Mouse (Mus musculus) mesoderm, embryonic 11.5 days (tissue): ENCODE data around the gene Wdr72.

Source experiments
- DNase-seq: peaks from one replicate; pipeline ENCODE4 v3.0.0-alpha.2; 2012; ENCODE audit warnings: low read depth, low spot score

The Wdr72 gene

GRCm38 (mm10) chr9:74109761-74110460 lies at the start of gene Wdr72:
TSS of gene Wdr72 (plus strand) at chr9:74110356.
- DNase-seq = peak; percentile 8

DNA sequence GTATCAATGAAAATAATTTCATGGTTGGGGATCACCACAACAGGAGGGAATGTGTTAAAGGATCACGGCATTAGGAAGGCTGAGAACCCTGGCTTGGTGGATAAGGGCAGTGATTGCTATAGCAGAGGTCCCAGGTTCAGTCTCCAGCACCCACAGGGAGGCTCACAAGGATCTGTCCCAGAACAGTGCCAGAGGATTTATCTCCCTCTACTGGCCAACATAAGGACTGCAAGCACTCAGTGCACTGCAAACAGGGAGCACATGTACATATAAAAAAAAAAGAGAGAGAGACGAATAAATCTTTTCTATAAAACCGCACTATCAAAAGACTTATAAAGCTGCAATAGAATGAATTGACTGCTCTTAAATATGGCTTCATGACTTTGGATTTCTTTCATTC lies 43.9 kb upstream of the Wdr72 start:
- peak; percentile 34 for DNase-seq

- DNase-seq = no peak
Measured at GRCm38 (mm10) chr9:74066766-74067165, 43.4 kb upstream of the Wdr72 start.

DNA sequence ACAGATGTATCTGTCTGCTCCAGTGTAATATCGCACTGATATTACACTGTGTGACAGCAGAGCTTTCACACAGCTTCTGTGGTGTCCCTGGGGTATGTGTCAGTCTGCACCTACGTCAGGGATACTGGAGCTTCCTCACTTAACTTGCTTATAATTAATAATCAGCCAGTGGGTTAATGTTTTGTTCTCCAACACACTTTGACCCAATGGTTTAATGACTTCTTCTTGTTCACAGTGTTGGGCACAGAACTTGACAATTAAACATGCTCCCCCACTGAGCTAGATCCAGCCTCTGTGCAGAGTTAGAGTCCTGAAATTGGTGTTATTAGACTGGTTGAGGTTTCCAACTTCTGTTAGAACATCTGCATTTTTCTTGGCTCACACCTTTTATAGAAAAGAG lies 34.2 kb upstream of the Wdr72 start:
- DNase-seq = no peak

GRCm38 (mm10) chr9:74078458-74078857 lies 31.7 kb upstream of the Wdr72 start:
- no peak for DNase-seq

DNA sequence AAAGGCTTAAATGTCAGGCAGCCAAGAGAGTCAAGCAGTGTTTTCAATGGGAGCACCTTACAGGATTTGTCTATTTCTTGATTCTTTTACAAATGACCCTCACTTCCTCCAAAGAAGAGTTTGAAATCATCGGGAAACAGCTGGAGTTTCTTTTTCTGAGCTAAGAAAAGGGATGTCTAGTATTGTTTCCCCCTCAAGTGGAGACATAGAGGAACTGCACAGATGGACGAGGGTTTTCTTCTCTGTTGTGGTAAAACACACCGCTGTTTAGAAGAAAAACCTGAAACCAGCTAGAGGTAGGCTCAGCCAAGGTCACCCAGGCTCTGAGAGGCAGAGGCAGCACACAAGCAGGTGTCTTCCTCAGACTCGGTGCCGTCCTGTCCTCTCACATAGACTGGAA lies 29.9 kb upstream of the Wdr72 start:
- no peak for DNase-seq

DNA sequence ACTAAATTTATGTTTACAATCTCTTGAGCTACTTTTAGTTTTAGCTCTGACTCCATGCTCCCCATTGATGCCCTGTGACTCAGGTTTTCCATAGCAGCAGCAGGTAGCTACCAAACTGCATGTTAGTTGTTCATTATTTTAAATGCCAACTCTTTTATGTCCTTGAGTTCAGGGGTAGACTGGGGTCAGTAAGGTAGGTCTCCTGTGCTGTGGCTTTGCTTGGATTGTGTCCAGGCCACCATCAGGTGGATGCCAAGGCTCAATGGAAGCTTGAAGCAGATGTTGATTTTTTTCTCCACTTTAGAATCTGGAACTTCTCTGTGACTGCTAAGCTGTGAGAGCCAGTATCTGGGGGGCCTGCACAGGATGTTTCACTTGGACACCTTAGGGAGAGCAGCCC lies 8.6 kb upstream of the Wdr72 start:
- DNase-seq = no peak

DNA sequence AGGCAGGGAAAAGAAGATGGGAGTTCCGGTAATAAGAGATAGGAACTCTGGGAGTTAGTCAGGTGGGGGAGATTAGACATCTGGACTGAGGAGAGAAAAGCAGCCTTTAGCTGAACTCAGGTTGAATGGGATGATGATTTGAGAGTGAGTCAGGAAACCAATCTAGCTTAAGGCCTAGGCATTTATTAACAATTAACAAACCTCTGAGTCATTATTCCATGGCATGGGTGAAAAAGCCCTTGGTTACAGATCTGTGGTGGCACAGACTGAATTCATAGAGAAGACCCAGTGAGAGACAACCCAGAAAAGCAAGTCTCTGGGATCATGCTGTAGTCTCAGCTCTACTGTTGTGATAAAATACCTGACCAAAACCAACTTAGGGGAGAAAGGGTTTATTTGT lies 7.5 kb upstream of the Wdr72 start:
- DNase-seq = no peak

- no peak for DNase-seq
Measured at GRCm38 (mm10) chr9:74110461-74110816, 283 bp downstream of the Wdr72 start.

DNA sequence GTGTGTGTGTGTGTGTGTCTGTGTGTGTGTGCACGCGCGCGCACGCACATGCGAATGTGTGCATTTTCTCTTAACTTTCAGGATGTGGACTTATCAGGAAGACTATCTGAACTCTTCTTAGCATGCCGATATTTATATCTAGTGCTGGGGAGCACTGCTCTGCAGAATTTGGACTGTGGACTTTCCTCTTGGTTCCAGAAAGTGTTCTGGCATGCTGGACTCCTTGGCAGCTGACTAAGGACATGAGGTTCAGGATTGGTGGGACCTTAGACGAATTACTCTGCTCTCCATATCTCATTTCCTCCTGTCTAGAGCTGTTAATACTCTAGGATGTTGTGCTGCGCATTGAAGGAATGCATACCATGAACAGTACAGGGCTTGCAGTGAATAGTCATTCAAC lies 2.4 kb downstream of the Wdr72 start:
- no peak for DNase-seq

- no peak for DNase-seq
Measured at GRCm38 (mm10) chr9:74126222-74126621, 16.1 kb downstream of the Wdr72 start.

- DNase-seq = no peak
Measured at GRCm38 (mm10) chr9:74134010-74134409, 23.9 kb downstream of the Wdr72 start.

GRCm38 (mm10) chr9:74141864-74142263 lies 31.7 kb downstream of the Wdr72 start:
- peak; percentile 77 for DNase-seq

GRCm38 (mm10) chr9:74142705-74143104 lies 32.5 kb downstream of the Wdr72 start:
- DNase-seq = no peak

- no peak for DNase-seq
Measured at GRCm38 (mm10) chr9:74145203-74145602, 35.0 kb downstream of the Wdr72 start.

- DNase-seq = peak; percentile 48
Measured at GRCm38 (mm10) chr9:74148306-74148705, 38.1 kb downstream of the Wdr72 start.

GRCm38 (mm10) chr9:74160361-74160933 lies 50.3 kb downstream of the Wdr72 start:
- no peak for DNase-seq

DNA sequence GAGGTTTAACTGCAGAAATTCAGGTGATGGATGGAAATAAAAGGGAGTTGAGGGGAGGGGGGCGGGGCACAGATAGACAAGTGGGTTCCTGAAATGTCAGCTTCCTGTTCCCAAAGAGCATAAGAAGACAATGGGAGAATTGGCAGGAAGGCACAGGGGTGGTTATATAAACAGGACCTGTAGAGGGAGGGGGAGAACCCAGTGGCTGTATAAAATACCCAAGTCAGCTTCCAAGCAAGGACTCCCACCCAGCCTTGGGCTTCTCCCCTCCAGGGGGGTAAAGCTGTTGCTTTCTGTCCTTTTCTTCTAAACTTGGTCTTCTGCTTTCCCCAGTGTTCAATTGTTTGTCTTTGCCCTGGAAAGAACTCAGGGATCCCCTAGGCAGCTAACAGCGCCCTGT lies 55.5 kb downstream of the Wdr72 start:
- DNase-seq = no peak

DNA sequence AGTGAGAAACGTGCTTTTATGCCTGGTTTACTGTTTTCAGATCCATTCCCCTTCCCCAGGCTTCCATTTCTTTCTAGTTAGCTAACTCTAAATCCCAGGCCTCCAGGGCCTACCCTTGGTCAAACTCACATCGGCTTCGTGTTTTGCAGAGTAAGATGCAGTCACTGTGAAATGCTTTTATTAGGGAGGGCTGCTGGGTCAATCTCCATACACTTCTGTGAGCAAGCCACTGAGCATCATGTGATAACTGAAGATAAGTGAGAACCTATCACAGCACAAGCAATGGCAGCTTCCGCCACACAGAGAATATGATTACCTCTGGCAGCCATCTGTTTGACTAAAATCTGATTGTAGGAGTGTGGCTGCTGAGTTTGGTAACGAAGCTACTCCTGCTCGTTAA lies 59.7 kb downstream of the Wdr72 start:
- no peak for DNase-seq

DNA sequence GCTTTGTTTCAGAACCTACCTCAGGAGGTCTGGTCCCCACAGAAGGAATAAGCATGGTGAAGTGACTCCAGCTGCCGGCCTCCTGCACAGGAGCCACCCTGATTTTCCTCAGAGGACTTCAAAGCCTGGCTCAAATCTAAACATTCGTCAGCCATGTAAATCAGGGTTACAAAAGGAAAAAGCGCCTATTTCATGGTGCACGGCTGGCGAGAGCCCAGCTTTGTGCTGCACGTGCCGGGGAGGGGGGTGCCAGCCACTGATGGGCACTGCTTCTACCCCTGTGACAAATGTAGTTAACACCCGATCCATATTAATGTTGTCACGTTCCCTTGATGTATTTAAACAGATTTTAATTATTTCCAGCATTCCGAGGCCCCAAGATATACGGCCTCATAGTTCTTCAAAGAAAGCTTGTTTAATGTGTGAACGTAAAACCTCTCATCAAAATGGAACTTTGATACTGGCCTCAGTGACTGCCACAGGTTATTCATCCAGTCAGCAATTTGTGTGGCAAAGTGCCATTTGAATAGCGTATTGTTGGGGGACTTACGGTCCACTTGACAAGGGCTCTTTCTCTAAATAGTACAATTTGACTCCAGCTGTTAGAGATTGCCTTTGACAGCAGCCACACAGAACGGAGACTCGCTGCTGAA lies 76.7 kb downstream of the Wdr72 start:
- DNase-seq = peak; percentile 66

GRCm38 (mm10) chr9:74187401-74188029 lies 77.4 kb downstream of the Wdr72 start:
- DNase-seq = no peak

DNA sequence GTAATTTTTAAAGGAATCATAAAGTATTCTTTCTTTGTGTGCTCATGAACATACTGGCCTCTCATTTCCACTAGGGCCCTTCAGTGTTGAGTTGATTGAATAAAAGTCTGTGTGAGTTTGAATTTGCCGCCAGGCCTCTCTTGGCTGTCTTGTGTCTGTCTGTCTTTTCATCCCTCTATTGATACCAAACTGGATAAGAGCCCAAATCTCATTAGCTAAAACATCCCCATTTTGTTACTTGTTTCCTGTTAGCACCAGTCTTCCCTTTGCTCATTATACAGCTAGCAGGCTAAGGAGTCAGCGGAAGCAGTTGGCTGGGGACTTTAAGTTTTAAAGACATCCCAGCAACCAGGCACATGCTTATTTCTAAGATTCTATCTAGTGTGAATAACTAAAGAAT lies 84.7 kb downstream of the Wdr72 start:
- no peak for DNase-seq

- no peak for DNase-seq
Measured at GRCm38 (mm10) chr9:74228272-74228671, 118.1 kb downstream of the Wdr72 start.
